Mouse (Mus musculus) MEL-GATA-1-ER (cell line): ENCODE data around the gene Hydin.
"Not testable (repeated sequence)": the region's sequence is repeated elsewhere in the genome, so short reads cannot be mapped to it uniquely, and the experiment has no call there.

Experiments
- DNase-seq: peaks from one replicate; pipeline ENCODE4 v3.0.0-alpha.2; 2012; ENCODE audit warnings: low read depth; ENCODE audit errors: extremely low read depth

The Hydin gene

DNA sequence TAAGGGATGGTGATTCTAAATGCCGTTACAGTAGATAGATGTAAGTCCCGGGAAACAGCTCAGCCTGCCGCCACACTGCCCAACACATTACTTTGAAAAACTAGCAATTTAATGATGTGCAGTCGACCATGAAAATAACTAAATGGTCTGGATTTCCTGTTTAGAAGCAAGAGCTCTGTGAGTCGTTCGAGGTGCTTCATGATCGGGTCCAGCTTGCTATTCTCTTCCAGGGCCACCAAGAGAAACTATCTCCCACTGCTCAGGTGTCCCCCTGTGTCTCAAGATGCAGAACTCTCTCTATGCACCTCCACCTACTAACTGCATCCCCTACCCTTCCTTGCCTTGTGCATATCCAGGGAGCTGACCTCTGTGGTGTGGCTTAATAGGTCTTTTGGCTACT is 66.6 kb downstream of the Hydin start:
- DNase-seq, result no peak

DNA sequence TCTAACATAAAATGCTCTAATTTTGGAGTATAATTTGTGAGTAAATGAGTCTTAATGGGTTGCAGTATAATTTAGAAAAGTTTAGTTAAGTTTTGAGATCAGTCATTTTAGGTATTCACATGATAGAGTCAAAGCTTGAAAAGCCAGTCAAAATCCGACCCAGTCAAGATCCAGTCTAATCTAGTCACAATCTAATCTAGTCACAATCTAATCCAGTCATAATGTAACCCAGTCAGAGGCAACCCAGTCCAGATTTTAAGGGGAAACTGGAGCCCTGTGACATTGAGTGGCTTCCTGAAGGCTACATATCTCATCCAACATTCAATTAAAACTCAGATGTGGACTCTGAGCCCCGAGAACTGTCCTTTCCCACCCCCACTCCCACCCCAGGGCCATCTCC is 72.7 kb downstream of the Hydin start:
- no peak for DNase-seq

- no peak for DNase-seq
Measured at GRCm38 (mm10) chr8:110340090-110340703, 73.4 kb downstream of the Hydin start.

- DNase-seq, result no peak
Measured at GRCm38 (mm10) chr8:110345697-110346394, 79.1 kb downstream of the Hydin start.

DNA sequence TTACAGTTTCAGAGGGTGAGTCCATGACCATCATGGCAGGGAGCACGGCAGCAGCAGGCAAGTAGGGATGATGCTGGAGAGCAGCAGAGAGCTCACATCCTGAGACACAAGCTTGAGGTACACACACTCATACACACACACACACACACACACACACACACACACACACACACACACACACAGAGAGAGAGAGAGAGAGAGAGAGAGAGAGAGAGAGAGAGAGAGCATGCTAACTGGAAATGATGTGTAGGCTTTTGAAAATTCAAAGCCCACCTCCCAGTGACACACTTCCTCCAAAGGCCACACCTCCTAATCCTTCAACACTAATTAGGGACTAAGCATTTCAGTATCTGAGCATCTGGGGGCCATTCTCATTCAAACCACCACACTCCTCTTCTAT is 80.1 kb downstream of the Hydin start:
- no peak for DNase-seq

DNA sequence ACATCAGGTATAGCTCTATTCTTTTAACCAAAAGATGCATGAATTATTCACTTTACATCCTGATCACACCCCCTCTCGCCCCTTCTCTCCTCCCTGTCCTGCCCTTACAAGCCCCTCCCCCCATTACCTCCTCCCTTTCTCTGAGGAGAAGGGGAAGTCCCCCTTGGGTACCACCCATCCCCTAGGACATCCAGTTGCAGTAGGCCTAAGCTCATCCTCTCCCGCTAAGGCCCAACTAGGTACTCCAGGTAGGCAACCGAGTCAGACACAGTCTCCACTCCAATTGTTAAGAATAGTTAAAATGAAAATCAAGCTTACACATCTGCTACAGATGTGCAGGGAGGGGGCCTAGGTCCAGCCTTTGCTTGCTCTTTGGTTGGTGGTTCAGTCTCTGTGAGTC is 83.9 kb downstream of the Hydin start:
- no peak for DNase-seq

DNA sequence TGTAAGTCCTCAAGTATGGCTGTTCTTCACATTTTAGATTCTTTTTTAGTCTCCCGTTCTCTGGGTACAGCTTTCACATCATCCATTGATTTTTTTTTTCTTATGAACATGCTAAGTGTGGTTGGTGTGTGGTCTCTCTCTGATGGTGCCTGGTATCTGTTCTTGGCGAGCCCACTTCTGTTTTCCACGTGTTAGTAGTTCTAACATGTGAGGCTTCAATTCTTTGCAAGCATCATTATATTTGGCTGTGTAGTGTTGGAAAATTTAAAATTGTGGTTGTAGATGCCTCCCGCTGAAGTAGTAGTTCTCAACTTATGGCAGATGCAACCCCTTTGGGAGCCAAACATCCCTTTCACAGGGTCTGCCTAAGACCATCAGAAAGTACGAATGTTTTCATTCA is 85.1 kb downstream of the Hydin start:
- DNase-seq, result no peak

- no peak for DNase-seq
Measured at GRCm38 (mm10) chr8:110362975-110363374, 96.2 kb downstream of the Hydin start.

DNA sequence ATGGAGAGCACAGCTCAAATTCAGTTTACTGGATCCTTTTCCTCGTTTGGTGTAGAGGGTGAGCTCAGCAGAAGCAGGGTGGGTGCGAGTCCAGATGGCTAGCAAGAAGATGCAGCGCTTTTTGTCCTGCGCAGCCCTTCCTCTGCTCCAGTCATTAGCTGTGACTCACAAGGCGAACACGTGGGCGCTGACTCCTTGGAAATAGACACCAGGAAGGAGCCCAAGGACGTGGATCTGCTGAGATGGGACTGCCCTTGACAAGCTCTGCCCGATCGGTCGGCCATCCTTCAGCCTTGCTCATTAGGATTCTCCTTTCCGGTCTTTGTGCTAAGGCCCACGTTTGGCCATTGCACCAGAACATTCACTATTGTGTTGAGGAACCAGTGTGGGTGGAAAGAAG is 106.1 kb downstream of the Hydin start:
- no peak for DNase-seq

GRCm38 (mm10) chr8:110373695-110374094 is 106.9 kb downstream of the Hydin start:
- no peak for DNase-seq

GRCm38 (mm10) chr8:110382751-110383150 is 116.0 kb downstream of the Hydin start:
- DNase-seq, result no peak

- DNase-seq, result not testable (repeated sequence)
Measured at GRCm38 (mm10) chr8:110384632-110385031, 117.9 kb downstream of the Hydin start.

DNA sequence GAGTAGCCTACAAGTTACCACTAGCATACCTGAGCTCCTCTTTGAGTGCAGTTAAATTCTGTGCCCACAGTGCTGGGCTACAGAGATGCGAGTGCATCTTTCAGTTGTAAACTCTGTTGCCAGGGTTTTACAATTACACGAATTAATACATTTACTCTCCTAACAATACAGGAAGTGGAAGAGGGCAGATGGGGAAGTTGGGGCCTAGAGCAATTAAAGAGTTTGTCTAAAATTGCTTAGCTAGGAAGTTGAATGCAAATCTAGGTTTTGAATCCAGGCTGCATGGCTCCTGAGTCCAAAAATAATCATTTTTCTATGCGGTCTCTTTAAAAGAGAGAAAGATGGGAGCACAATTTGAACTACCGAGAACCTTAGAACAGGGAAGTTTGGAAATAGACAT is 128.9 kb downstream of the Hydin start:
- DNase-seq, result no peak

DNA sequence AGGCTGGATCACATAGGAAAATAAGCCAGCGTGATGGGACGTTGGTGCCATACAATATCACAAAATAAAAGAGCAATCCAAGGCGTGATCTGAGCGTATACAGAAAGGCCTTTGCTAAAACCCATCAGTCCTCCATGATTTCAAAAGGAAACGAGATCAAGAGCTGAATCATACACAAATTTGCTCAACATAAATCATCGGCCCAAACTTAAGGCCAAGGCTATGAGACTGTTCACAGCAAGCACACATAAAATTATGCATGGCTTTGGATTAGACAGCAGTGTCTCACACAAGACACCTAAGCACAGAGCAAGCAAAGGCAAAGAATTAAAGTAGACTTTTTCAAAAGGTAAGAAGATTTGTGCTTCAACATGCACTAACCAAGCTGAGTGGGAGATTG is 133.8 kb downstream of the Hydin start:
- DNase-seq, result no peak

DNA sequence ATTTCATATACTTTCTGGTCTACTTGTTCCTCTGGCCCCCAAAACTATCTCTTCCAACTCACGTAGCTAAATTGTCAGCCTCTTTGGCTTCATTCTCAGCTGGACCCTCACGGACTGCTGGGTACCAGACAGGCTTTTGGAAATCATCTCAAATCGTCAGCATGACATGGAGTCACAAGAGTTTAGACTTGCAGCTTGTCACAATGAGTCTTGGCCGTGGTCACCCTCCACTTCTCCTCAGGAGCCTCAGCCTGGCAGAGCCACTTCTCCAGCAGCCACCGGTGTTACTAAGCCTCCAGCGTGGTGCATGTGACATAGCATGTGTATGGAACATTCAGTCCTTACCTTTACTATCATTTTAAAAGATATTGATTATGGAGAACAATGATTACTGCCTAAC is 135.5 kb downstream of the Hydin start:
- DNase-seq, result no peak

DNA sequence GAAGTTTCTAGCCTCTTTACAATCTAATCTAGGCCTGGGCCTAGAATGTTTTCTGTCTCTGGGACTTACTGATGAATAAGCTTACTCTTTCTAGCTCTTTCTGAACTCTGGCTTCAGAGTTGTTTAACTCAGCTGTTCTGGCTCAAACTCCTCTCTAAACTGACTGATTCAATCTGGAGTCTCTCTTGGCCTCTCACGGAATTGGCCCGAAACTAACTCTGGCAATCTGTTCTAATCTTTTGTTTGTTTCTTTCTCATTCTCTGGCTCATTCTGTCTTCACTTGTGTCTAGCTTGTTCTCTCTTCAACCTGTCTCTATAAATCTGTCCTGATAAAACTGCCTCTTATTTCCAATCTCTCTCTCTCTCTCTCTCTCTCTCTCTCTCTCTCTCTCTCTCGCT is 137.7 kb downstream of the Hydin start:
- no peak for DNase-seq

GRCm38 (mm10) chr8:110415121-110415520 is 148.3 kb downstream of the Hydin start:
- DNase-seq, result no peak

DNA sequence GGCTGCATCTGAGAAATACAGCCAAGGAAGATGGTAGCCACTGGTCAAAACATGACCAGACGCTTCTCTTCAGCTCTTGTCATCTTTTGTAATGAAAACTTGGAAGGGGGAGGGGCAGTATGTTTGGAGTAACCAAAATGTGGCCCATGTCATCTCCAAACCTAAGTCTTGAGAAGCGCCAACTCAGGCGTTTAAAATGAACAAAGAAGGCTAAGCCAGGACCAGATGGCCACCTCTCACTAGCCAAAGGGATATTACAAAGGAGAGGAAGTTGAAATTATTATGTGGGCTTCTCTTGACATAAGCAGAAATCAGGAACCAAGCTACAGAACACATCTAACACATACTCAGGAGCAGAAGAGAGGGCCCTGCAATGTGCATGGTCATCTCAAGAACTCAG is 150.2 kb downstream of the Hydin start:
- DNase-seq, result no peak

GRCm38 (mm10) chr8:110417801-110418200 is 151.0 kb downstream of the Hydin start:
- no peak for DNase-seq

DNA sequence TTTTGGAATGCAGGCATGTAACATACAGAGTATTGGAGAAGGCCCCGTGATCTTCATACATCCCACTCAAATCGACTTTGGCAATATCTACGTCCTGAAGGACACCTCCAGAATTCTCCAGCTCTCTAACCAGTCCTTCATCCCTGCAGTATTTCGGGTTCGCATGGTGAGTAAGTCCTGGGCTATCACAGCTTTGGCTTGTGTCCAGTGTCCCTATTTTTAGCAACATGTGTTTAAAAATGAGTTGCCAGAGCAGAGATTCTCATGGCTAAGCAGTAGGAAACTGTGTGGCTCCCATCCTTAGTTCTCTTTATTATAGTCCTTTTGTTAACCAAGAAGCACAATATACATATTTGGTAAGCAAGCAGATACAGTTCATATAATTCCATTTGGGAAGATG is 152.9 kb downstream of the Hydin start:
- no peak for DNase-seq

DNA sequence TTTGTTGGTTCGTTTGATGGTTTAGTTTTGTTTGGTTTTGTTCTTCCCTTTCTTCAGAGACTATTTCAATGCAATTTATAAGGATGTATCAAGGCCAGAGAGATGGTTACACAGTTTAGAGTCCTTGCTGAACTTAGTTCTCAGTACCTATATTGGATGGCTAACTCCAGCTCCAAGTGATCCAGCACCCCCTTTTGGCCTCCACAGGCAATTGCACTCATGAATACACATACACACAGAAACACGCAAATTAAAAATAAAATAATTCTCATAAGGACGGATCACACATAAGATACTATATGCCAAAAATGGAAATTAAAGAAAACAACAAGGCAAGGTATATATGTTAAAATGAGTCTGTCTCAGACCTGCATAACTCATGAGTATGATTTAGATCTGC is 153.4 kb downstream of the Hydin start:
- DNase-seq, result no peak

- no peak for DNase-seq
Measured at GRCm38 (mm10) chr8:110424146-110424545, 157.4 kb downstream of the Hydin start.

DNA sequence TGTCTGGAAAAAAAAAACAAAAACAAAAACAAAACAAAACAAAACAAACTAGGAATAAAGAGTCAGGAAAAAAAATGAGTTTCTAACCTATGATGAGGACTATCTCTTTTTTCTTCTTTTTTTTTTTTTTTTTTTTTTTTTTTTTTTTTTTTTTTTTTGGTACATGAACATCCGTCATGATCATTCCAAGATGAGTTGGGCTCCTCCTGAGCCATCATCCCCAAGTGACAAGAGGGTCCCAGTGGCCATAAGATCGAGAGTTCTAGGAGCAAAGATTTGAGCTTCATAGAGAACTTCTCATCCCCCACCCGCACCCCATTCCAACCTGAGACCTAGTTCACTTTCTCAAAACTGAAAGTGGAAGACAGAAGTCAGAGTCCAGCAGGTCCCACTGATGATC is 164.6 kb downstream of the Hydin start:
- no peak for DNase-seq
